Mouse (Mus musculus) CD4-positive, CD25-positive, alpha-beta regulatory T cell, adult 2 months (primary cell): ENCODE results near the gene Shisa6.

ENCODE experiments used
- DNase-seq: peaks from one replicate; pipeline ENCODE4 v3.0.0-alpha.2; 2012; ENCODE audit warnings: low read depth, low spot score

Gene Shisa6

DNA sequence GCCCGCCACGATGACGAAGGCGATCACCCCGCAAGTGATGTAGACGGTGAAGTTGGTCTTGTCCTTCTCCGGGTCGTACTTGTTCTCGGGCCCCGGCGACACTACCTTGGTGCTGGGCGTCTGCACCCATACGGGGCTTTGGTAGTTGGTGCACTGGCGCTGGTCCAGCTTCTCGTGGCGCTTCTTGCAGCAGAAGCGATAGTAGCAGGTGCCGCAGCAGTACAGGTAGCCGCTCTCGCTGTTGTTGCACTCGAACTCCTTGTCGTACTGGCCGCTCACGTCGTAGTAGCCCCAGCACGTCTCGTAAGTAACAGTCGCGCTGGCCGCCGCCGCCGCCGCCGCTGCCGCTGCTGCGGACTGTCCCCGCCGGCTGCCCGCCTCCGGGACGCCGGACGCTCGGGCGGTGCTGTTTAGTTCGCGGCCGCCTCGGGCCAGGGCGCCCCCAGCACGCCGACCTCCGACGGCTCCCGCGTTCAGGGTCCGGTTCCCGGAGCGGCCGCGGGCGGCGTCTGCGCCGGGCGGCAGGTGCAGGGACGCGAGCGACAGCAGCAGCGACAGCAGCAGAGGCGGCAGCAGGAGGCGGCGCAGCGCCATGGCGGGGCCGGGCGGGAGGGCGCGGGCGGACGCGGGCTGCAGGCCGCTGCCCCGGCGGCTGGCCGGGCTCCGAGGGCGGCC is at the start of gene Shisa6:
Shisa6 (minus strand) TSS at position 594 of the 675 bp plus-strand sequence.
- no peak for DNase-seq

DNA sequence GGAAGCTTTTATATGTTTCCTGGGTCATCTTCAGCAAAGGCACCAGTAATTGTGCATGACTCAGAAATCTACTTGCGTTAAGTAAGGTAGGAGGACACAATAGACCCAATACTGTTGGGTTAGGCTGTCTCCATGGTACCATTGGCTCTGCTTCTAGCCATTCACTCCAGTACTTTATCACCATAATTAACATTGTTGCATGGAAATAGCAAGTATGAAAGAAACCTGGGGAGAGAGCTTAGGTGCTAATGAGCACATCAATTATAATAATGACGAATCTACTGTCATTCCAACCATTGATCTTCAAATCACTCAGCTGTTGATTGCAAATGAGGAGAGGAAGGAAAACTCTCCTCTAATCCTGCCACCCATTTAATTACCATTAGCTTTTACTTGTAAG is 48.1 kb upstream of the Shisa6 start:
- no peak for DNase-seq

DNA sequence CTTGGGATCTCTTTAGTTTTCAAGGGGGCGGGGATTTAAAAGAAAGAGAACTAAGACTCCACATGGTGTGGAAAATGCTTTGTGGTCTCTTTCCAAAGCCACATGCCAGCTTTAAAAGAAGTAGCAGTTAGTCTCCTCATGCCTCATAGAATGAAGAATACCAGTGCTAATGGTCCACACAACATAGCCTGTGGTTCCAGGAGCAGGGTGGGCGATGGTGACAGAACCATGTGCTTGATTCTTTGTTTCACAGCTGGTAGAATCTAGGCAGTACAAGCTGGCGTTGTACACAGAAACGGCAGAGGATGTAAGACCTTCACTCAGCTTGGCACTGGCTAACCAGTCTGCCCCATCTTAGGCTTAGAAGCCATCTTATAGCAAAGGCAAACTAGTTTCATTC is 43.3 kb upstream of the Shisa6 start:
- DNase-seq, result no peak

DNA sequence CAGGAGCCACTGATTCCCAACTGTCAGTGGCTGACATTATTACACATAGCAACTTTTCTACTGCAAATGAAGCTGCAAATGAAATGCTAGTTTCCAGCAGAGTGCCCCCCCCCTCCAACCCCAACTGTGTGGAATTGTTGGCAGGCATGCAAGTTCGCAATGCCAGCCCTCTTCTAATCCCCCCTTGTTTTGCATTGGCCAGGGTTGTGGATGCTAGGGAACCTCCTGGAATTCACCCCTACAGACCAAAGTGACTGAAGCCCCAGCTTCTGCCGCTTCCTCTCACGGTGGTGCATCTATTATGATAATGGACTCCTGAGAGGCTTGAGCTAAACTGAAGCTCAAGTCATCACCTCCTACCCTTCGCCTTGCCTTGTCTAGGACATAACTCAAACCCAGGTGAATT is 42.6 kb upstream of the Shisa6 start:
- DNase-seq, result no peak

DNA sequence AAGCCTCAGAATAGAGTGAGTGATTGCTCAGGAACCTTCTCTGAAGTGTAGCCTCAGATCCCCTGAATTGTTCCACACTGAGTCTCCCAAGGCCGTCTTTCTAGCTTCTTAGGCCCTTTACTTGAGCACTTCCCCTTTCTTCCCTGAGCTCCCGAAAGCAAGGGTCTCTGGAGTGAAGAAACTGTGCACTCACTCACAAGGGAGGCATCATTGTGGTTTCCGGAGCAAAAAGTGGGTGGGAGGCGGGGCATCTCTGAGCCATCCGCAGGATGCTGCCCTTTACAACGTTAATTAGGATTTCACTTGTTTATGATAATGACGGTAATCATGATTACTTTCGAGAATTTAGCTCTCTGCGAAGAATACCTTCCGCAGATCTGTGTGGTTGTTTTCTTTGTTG is 41.6 kb upstream of the Shisa6 start:
- no peak for DNase-seq

DNA sequence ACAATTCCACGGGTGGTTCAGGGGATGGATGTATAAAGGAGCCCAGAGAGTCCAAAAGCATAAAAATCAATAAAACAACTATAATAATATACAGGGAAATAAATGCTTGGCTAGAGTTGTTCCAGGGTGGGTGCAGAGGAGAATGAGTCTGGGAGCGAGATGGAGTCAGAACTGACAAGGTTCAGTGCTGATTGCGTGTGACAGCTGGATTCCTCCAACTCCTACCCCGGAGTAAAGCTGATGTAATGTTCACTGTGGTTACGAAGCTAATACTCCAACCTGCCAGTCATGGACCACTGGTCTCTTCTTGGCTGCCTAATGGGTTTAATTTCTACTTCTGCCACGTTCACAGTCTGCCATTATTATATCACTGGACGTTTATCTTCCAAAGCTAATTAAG is 36.5 kb upstream of the Shisa6 start:
- DNase-seq, result no peak

DNA sequence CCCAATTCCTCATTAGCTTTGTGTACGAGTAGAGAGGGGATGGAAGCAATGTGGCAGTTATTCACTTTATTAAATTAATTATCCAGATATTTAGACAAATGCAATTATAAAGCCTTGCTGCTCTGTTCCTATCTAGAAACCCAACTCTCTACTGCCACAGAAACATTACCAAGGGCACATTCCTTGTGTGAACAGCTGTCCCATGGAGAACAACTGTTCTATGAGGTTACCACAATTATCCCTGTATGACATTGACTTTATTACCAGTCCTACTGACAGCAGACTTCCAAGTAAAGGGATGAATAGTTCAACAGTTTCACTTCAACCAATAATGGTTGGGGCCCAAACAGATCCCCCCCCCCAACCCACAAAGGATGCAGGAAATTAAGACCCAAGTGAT is 12.1 kb upstream of the Shisa6 start:
- no peak for DNase-seq

DNA sequence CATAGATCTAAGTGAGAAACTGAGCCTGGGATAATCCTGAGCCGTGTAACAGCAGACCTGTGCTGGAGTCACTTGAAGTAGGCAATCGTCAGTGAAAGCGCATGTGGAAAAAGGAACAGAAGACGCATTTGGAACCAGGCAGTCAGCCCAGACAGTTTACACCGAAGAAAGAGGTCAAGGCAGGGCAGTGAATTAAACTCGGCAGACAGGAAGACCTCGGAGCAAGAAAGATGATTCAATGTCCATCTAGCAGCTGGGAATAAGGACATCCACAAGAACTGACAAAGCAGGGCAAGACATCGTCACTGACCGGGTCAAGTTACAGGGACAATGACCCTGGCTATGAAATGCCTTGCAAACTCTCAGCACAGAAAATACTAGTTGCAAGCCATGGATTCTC is 10.1 kb upstream of the Shisa6 start:
- no peak for DNase-seq

DNA sequence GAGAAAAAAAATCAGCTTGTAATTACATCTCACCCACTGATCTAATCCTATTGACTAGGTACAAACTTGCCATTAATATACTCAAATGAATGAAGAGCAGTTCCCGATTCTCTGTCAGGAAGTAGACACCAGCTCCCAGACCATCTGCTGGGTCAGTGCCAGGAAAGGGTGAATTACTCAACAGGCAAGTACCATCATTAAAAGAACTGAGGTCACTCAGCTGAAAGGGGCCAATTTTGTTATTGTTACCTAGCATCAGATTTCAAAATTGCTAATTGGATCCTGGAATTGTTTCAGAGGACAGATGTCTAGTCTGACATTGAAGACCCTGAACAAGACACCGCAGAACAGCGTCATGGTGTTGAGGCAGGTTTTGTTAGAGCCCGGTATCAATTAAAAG is 9.4 kb upstream of the Shisa6 start:
- no peak for DNase-seq

DNA sequence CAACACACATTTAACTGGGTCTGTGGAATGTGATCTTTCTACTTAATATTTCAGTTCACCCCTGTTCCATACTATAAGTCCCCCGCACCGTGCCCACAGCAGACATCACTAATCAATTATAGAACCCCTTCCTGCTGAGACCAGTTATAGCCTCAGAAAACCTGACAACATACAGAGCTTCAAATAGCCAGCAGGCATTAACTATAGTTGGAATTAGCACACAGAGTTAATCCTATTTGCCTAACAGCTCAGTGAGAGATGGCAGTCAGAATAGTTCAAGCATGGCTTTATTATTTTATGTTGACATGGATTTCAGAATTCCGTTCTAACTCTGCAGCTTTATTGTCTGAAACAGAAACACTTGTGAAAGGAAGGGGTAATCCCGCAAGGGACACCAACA is 8.5 kb upstream of the Shisa6 start:
- DNase-seq, result no peak

DNA sequence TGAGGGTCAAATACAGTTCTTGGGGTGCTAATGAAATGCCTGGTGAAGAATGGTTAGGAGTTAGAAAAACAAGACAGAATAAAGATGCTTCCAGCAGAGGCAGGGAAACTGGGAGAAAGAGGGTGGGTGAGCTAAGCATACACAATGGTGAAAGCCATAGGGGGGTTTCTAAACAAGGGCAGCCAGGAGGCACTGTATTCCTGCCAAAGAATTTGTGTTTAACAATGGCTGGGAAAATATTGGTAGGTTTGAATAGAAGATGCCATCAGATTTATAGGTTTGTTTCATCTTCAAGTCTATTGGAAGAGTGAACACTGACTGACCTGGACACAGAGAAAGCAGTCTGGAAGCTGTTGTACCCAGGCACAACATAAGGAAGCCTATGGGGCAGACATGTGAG is 2.4 kb upstream of the Shisa6 start:
- DNase-seq, result no peak

DNA sequence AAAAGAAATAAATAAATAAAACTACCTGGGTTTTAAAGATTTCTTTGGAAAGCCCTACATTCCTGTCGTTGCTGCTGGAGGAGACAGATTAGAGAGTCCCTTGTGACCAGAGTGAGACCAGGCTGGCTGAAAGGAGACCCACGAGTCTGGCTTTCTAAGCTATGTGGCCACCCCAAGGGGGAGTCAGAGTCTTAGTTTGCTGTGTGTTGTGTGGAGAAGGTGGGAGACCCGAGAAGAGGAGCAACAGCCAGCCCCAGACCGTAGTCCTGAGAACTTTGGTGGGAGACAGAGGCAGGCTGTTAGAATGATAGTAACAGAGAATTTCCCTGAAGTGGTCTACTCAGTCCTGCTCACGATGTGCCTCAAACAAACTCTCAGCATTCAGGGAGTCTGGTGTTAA is 1.6 kb upstream of the Shisa6 start:
- no peak for DNase-seq

DNA sequence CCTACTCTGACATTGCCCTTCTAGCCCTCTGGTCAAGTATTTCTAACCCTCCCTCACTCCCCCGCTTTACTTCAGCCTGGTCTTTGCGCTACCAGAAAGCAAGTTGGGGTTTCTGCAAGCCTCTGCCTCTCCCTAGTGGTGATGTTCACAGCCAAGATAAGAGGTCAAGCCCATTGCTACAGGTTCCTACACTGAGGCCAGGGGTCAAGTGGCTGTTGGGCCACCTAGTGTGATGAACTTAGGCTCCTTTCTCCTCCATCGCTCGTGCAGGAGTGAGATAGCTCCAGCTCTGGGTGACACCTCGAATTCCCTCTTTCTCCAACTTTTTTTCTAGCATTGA is 1.2 kb upstream of the Shisa6 start:
- no peak for DNase-seq

DNA sequence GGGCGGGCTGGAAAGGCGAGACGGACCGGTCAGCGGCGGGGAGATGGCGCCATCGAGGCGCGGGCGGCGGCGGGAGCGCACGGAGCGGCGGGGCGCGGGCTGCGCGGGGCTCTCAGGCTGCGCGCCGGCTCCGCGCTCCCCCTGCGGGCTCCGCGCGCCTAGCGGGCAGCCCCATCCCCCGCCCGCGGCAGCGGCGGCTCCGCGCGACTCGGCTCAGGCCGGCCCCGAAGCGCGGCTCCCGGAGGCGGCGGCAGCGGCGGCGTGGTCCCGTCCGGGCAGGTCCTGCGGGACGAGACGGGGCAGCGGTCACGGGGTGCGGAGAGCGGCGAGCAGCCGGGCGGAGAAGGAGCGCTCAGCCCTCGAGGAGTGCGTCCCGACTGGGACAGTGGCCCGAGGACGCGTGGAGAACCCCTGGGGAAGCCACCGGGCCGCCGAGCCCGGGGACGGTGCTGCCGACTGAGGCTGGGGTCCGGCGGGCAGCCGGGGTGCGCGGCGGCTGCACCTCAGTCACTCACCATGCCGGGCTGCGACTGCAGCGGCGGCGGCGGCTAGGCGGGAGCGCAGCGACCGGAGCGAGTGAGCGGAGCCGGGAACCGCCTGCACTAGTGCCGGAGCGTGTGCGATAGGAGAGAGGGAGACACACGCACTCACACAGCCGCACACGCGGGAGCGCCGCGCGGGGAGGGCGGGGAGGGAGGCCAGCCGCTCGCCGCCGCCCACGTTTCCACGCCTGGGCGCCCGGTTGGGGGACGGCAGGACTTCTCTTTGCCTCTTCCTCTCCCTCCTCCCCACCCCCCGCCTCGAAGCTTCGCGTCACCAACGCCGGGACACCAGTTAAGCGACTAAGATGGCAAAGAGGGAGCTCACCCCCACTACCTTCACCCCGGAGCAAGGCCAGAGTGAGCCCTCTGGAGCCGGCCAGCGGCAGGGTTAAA is 549 bp upstream of the Shisa6 start:
- DNase-seq, result no peak

DNA sequence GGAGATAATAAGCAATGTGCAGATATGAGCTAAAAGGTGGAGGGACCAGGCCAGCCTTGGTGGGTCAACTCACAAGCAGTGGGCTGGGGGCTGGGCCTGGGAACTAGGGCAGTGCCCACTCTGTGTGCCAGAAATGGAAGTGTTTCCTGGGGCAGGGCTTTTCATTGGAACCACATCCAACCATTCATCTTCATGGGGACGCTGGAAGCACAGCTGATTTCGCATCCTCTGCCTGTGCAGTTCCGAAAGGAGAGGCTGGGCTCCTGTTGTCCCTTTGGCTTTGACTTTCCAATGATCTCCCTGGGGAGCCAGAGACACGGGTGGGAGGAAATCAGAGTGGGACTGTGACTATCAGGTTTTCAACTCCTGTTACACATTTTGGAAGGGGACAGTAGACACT is 1.5 kb downstream of the Shisa6 start:
- no peak for DNase-seq

DNA sequence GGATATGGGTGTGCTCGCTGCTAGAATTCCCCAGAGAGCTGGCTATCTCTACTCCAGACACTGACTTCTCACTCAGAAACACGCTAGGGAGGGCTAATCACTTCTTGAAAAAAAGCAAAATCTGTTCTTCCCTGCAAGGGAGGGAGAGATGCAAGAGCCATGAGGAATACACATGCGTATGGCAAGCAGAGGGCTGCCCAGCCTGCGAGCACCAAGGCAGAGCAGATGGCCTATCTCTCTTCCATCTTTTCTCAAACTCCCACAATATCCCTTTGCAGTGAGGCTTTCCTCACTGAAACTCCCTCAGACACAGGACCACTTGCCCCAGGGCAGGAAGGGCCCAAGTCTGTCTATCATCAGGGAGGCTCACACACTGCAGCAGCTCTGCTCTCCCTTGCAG is 3.4 kb downstream of the Shisa6 start:
- DNase-seq, result no peak

DNA sequence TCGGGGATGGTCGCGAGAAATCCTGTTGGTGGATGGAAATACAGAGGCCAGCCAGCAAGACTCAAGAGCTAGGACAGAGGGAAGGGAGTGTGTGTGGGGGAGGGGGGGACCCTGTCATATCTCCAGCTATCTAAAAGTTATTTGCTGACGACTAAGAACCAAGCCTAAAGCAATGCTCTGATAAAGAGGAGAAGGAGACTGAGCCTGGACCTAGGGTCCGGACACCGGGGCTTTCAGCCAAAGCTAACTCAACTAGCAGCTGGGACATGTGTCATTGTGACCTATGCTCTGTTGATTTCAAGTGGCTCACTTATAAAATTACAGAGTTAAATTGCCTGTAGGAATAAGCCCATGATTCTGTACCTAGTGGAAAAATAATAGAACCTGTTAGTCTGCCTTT is 6.4 kb downstream of the Shisa6 start:
- no peak for DNase-seq

DNA sequence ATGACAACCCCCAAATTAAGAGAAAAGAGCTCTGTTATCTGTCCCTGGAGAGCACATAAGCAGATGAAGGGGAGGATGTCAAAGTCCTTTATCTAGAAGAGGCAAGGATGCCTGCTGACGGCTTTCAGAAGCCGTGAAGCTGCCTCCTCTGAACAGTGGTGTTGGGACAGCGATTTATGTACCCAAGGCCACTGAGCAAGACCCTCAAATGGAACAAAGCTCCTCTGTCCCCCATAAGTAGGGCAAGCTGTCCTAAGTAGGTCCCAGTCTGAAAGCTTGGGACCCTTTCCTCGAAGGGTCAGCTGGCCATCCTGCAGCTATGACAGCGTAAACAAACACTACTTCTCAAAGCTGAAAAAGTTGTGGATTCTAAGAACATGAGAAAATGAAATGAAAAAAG is 11.4 kb downstream of the Shisa6 start:
- DNase-seq, result no peak

DNA sequence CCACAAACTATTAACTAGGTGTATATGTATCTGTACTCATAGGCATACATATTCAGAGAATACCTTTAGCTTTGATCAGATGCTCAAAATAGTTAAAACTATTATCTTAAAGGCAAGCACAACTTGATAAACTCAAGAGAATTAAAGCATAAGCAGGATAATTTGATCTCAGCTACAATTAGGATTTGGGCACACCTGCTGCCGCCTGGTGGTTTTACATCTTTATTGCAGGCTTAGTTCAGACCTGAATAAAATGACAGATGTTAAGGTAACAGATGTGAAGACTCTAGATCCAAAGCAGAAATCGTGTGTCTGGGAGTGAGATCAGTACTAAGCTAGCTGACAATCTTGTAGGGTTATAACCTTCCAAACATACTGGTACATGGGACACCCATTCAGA is 24.8 kb downstream of the Shisa6 start:
- no peak for DNase-seq

DNA sequence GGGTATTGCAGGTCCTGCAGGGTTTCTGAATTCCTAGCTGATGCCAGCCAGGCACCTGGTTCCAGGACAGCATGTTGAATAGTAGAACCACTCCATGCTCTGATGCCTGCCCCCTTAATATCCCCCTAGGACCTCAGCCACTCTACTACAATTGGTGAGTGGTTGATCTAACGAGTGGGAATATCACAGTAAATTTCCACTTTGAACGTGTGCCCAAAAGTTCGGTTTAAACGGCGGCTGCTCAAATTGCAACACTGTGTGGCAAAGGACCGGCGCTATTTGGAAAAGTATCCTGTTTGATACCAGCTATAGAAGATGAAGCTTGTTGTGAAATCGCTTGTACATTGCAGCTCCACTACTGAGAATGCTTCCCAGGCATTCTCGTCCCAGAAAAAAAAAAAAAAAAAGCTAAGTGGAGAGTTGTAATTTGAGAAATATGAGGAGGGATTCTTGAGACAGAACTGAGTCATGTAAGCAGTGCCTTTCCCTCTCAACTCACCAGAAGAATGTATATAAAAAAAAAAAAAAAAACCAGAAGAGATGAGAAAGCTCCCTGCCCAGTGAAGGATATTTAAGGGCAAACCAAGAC is 26.8 kb downstream of the Shisa6 start:
- no peak for DNase-seq

DNA sequence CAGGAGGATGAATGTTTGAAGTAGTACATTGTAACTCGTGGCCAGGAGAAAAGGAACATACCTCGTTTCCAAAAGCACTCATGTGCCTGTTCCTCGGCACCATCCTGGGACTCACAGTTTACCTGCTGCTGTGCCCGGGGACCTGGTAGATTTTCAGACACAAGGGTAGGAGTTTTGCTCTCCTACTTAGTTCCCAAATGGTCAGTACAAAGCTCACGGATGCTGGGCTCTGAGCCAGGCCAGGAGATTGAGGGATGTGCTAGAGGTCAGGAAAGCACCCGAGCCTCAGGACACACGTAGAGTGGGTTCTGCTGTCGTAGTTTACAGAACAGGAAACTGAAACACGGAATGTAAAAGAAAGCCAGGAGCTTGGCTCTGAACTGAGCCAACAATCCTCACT is 29.5 kb downstream of the Shisa6 start:
- DNase-seq, result no peak

DNA sequence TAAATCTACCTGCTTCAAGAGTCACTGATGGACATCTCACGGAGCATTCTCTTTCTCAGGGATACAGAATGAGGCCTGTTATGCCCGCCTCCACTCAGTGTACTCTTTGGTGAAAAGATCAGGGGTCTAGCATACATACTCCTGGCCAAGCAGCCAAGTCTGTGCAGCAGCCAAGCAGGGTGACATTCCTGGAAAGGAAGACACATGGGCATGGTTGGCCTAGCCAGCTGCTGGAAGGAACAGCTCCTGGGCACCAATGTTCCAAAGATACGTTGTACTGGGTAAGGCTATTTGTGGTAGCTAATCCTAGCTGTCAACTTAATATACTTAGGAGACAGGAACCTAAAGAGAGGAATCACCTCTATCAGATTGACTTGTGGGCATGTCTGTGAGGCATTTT is 31.4 kb downstream of the Shisa6 start:
- no peak for DNase-seq

DNA sequence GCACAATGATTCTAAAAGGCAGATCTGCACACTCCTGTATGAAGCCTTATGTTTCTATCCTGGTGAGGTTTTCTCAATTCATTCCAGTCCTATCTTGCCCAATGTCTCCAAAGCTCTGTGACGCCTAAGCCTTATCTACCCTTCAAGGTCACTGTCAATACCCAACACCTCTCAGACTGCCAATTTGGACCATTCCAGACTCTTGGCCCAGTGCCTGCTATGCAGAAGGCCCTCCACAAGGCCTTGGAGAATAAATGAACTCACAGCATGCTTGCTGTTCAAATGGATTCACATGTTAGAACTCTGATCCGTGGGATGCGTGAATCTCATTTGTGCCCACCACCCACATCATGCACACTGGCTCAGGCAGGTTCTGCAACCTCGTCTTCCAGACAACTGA is 38.0 kb downstream of the Shisa6 start:
- no peak for DNase-seq
